Mouse (Mus musculus) layer of hippocampus, adult 9-11 months (tissue): Measurements from ENCODE around the gene Ugt1a6a.
A peak's percentile ranks its signal among the peaks of the same experiment; 100 is the strongest.
"Not testable (repeated sequence)": the region's sequence is repeated elsewhere in the genome, so short reads cannot be mapped to it uniquely, and the experiment has no call there.

Experiments used
- DNase-seq: peaks from one replicate; pipeline ENCODE4 v3.0.0; 2022

The Ugt1a6a gene

DNA sequence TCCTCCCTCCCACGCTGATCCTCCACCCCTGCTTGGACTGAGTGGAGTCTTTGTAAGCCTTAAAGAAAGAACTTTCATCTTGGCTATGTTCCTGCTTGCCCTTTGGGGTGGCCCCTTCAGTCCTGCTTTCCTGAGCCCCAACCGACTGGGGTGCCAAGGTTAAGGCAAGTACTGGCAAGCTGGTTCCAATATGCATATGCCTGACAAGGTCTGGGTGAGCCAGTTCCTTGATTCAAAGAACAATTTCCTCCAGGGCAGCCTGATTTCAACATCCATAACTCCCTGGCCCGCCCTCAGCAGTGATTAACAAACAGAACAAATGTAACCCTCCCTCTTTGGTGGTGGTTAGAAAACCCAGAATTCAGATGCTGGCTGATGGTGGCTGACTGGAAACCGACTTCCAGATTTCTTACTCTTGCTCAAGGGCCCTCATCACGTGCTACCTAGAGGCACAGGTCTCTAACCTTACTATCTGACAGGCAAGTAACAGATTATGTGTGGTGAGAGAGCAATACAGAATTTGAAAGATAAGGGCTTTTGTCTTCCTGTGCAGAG is at the start of gene Ugt1a6a:
TSS of gene Ugt1a6a (plus strand) at position 353 of the 555 bp plus-strand sequence.
- peak; percentile 18 for DNase-seq

DNA sequence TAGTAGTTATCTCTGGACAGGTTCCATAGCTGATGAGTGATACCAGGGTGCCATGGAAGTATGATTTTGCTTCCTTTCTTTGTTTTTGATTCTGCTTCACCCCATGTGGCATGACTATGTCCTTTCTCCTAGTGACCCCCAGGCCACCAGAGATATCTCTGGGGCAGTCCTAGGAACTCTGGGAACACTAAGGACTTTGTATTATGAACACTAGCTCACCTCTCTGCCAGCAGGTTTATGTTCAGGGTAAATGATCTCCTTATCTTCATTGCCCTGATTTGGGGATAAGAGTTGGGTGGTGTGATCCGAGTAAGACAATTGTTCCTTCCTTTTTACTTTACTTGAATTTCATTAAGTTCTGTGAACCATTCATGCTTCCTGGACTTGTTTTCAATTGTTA is 48.5 kb upstream of the Ugt1a6a start:
- DNase-seq: no peak

DNA sequence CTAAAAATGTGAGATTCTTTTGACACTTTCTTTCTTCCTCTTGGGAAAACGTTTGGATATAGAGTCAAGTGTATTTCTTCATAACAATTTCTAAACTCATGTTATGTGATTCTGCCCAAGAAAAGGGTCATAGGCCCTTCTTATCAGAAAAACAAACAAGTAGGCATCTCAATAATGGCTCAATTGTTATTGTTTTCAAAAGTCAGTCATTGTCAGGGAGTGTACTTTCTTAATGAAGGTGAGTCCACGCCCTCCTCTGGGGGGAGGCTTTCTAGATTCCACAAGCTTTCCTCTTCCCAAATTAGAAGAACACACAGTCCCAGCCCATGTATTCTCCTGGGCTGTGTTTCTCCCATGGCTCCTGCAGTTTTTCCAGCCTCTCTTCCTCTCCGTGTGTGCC is 47.1 kb upstream of the Ugt1a6a start, which contains the start of gene Ugt1a8:
TSS of gene Ugt1a8 (plus strand) at position 301 of the 400 bp plus-strand sequence.
- no peak for DNase-seq

DNA sequence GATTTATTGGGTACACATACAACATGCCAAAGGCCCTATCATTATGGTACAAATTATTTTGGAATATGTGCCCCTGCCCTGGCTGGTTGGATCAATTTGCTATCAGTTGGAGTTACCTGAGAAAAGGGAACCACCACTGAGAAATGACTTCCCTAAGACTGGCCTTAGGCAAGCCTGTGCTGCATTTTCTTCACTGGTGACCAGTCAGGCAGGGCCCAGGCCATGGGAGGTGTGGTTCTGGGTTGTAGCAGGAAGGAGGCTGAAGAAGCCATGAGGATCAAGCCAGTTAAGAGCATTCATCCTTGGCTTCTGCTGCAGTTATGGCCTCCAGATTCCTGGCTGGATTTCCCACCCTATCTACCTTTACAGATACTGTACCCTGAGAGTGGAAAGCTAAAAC is 42.3 kb upstream of the Ugt1a6a start:
- no peak for DNase-seq

DNA sequence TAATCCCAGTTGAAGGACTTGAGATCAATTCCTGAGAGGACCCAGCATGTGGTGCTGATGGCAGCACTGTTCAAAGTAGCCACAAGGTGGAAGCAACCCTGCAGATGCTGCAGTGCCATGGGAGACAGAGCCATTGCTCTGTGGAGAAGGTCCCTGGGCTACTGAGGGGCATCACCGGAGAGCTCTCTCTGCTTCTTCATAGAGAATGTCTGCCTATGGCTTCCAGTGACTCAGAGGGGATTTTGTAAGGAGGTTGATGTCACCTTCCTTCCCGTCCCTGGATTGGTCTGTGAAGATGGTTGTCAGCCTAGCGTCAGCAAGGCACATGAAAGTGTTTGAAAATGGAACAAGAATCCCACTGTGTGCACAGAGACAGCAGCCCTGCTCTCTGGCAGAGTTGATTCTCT is 40.3 kb upstream of the Ugt1a6a start:
- DNase-seq: not testable (repeated sequence)

DNA sequence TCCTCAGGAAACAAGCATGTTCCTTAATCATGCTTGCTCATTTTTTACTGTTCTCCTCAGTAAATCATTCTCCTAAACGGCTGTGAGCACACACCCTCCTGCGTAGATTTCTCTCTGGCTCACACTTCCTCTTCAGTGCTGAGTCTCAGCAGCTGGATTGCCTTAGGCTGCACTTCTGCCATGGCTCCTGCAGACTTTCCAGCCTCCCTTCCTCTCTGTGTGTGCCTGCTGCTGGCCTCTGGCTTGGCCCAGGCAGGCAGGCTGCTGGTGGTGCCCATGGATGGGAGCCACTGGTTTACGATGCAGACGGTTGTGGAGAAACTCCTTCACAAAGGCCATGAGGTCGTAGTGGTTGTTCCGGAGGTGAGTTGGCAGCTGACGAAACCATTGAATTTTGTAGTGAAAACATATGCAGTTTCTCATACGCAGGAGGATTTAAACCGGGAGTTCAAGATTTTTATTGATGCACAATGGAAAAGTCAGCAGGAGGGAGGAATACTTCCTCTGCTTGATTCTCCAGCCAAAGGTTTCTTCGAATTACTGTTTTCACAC is 39.6 kb upstream of the Ugt1a6a start, which contains the start of gene Ugt1a7c:
TSS of gene Ugt1a7c (plus strand) at position 122 of the 552 bp plus-strand sequence.
- peak; percentile 16 for DNase-seq

DNA sequence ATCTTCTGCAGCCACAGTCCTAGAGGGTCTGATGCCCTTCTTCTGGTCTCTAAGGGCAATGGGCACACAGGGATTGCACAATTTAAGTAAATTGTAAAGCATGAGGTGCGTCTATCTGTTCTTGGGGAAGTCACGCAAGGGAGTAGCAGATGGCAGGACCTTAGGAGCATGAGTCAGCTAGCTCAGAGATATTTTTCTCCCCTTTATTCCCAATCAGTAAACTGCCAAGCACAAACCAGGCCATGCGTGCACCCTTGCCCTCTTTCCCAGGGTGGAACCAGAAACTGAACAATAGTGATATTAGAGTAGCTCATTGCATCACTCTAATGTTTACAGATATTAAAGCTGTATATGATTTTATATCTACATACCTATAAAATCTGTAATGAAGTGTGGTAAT is 36.1 kb upstream of the Ugt1a6a start:
- not testable (repeated sequence) for DNase-seq

DNA sequence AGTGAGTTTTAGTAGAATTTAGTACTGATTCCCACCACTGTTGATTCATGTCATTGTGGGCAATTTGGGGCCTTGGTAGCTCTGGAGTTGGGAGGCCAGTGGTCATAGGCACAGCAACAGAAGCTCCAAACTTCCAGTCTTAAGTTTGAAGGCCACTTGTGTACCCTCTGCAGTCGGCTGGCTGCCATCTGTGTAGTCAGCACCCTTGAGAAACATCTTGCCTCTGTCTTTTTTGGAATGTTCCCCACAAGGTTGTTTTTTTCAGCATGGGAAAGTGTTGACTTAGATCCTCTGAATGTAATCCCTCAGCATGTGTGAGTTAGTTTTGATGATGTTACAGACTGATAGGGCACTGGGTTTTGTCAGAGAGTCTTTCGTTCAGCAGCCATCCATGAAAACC is 34.9 kb upstream of the Ugt1a6a start:
- not testable (repeated sequence) for DNase-seq

DNA sequence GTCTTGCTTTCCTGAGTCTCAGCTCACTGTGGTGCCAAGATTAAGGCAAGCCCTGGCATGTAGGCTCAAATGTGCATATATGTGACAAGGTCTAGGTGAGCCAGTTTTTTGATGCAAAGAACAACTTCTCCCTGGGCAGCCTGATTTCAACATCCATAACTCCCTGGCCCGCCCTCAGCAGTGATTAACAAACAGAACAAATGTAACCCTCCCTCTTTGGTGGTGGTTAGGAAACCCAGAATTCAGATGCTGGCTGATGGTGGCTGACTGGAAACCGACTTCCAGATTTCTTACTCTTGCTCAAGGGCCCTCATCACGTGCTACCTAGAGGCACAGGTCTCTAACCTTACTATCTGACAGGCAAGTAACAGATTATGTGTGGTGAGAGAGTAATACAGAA is 31.6 kb upstream of the Ugt1a6a start, which contains the start of gene Ugt1a6b:
TSS of gene Ugt1a6b (plus strand) at position 234 of the 400 bp plus-strand sequence.
- DNase-seq: not testable (repeated sequence)

DNA sequence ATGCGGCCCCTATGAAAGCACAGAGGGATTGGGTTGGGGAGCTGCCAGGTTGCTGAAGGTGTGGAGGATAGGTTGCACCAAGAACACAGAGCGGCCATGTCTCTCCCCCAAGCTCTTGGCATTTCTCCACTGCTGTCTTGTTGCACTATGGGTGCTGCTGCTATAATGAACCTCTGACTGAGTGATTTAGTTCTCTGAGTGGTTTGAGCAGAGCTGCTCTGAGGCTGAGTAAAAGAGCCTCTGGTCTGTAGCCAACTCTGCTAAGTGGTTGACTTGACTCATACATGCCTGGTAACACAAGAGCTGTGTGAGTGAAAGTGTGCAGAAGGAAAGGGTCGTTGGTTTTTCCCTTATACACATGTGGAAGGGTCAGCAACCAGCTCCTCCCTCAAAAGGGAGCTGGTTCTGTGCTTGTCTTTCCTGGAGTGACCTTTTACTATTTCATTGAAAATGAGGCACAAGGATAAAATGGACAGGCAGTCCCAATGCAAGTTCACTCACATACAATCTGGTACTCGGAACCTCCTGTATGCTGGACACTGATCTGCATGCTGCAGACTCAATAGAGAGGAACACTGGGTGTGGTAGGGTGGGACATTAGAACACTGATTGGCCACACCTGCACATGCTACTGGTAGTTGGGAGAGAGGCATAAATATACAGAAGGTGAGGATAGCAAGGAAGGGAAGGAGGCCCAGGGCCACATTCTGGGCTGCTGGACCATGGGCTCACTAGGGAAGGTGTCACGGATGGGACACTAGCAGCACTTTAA is 30.7 kb upstream of the Ugt1a6a start:
- not testable (repeated sequence) for DNase-seq

DNA sequence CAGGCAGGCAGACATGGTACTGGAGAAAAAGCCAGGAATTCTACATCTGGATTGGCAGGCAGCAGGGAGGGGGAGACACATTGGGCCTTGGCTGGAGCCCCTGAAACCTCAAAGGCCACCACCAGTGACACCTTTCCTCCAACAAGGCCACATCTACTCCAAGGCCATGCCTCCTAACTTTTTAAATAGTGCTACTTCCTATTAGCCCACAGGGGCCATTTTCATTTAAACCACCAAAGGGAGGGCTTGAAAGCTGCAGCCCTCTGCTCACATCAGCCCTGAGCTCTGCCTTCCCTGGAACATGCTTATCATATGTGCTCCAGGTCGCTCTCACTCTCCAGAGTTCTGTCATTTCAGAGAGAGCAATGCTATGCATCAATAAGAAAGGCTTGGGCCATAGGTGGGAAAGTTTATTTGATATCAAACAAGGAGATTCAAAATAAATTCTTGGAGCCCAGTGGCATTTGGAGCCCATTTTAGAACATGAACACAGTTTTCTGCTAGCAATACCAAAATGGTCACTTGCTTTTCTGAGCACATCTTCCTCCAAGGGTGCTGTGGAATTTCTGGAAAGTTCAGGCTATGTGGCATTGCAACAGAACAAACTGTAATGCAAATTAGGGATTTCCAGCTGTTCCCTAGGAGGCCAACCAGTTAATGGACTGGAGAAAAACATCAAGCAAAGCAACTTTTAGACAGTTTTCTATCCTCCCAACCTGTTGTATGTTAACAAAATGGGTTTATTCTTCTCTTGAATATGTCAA is 29.8 kb upstream of the Ugt1a6a start:
- no peak for DNase-seq

DNA sequence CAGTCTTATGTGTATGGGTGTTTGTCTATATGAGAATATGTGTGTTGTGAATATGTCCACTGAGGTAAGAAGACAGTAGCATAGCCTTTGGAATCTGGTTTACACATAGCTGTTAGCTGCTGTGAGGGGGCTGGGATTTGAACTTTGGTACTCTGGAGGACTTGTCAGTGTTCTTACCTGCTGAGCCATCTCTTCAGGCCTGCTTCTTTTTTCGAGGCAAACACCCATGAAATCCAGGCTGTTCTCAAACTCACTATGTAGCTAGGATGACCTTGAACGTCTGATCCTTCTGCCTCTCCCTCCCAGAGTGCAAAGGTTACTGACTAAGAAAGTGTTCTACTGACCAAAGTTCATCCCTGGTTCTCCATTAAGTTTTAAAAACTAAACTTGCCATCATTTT is 29.0 kb upstream of the Ugt1a6a start:
- DNase-seq: no peak

DNA sequence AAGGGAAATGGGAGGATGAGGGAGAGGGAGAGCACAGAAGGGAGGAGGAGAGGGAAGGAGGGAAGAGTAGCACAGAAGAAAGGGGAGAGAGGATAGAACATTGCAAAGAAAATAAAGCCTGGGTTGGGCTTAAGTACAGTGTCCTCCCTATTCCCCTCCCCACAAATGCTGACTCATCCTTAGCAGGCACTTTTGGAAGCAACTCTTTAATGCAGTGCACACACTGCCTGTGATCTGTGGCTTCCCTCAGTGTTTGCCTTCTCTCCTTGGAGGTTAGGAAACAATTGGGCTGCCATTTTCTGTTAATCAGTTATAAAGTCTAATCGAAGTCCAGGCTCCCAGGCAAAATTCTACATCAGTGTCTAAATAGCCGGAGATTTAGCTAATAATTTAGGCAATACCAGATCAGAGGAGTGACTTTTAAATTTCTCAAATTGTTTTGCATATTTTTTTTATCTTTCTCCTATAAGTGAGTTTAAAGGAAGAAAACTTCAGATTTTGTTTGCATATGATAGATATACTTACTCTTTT is 25.5 kb upstream of the Ugt1a6a start:
- not testable (repeated sequence) for DNase-seq

DNA sequence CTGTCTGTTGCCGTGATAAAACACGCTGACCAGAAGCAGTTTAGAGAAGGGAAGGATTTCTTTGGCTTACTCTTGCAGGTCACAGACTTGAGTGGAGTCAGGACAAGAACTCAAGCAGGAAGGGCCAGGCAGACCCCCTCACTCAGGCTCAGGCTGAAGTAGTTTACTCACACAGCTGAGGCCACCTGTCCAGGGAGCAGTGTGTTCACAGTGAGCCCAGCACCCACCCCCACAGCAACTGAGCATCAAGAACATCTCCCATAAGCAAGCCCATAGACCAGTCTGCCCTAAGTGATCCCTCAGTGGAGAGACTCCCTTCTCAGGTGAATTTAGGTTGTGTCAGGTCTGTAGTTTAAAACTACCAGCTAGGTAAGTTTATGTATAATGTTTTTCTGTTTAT is 25.0 kb upstream of the Ugt1a6a start:
- not testable (repeated sequence) for DNase-seq

DNA sequence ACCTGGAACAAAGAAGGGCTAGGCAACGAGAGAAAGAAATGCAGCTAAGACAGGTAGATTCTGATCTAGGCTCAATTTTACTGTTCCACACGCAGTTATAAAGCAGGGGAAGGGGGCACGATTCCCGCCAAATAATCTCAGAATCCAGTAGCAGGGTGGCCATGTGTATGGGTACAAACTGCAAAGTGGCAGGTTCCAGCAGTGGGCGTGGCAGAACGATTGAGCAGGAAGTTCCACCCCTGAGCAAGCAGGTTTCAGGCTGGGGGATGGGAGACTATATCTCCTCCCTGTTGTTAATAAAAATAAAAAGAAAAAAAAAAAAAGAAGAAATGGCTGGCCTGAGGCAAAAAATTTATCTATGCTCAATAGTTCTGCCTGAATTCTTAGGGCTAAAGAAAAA is 21.8 kb upstream of the Ugt1a6a start:
- not testable (repeated sequence) for DNase-seq

DNA sequence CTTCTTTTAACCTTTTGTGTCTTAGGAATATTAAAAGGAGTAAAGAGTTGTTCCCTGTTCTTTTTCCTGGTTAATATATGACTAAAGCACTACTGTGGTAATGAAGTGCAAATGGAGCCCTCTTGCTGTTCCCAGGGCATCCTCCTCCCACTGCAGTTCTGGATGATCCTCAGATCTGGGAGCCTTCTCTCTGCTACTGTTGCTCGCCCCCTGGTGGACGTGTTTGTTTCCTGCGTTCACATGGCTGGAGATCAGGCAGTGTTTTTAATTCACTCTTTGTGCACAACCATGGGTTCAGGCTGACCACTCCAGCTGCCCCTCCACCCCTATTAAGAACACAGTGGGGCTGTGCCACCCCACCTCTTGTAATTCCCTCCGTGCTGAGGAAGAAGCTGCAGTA is 14.1 kb upstream of the Ugt1a6a start:
- not testable (repeated sequence) for DNase-seq

DNA sequence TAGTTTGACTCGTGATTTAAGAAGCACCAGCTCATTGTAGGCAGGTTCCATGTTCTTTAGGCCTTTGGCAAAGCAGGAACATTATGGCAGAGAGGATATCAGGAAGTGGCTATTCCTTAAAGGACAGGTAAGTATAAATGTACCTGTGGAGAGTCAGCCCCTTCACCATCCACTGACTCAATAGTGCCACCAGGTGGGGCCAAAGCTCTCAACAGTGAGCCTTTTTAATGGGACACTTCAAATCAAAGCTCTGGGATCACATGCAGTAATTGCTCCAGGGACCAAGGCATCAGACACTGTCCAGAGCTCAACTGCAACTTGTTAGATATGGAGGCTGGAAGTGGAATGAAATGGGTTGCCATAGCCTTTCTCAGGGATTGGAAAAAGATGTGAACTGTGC is 13.1 kb upstream of the Ugt1a6a start:
- DNase-seq: not testable (repeated sequence)

DNA sequence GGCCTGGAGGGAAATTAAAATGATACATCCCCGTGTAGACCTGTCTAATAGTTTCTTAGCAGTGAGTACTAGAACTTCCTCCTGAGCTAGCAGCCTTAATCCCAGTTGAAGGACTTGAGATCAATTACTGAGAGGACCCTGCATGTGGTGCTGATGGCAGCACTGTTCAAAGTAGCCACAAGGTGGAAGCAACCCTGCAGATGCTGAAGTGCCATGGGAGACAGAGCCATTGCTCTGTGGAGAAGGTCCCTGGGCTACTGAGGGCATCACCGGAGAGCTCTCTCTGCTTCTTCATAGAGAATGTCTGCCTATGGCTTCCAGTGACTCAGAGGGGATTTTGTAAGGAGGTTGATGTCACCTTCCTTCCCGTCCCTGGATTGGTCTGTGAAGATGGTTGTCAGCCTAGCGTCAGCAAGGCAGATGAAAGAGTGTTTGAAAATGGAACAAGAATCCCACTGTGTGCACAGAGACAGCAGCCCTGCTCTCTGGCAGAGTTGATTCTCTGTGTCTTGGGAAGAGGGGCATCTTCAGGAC is 8.7 kb upstream of the Ugt1a6a start:
- not testable (repeated sequence) for DNase-seq

DNA sequence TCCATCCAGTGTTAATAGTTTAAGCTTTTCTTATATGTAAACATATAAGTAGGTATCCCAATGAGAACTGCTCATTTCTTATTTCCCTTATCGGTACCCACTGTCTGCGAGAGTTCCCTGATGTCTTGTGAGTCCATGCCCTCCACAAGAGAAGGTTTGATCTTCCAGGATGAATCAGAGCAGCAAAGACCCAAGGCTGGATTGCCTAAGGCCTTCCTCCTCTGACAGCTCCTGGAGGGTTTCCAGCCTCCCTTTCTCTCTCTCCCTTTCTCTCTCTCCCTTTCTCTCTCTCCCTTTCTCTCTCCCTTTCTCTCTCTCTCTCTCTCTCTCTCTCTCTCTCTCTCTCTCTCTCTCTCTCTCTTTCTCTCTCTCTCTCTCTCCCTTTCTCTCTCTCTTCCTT is 5.5 kb upstream of the Ugt1a6a start:
- DNase-seq: not testable (repeated sequence)

DNA sequence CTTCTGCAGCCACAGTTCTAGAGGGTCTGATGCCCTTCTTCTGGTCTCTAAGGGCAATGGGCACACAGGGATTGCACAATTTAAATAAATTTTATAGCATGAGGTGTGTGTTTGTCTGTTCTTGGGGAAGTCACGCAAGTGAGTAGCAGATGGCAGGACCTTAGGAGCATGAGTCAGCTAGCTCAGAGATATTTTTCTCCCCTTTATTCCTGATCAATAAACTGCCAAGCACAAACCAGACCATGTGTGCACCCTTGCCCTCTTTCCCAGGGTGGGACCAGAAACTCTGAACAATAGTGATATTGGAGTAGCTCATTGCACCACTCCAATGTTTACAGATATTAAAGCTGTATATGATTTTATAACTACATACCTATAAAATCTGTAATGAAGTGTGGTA is 4.4 kb upstream of the Ugt1a6a start:
- DNase-seq: not testable (repeated sequence)

DNA sequence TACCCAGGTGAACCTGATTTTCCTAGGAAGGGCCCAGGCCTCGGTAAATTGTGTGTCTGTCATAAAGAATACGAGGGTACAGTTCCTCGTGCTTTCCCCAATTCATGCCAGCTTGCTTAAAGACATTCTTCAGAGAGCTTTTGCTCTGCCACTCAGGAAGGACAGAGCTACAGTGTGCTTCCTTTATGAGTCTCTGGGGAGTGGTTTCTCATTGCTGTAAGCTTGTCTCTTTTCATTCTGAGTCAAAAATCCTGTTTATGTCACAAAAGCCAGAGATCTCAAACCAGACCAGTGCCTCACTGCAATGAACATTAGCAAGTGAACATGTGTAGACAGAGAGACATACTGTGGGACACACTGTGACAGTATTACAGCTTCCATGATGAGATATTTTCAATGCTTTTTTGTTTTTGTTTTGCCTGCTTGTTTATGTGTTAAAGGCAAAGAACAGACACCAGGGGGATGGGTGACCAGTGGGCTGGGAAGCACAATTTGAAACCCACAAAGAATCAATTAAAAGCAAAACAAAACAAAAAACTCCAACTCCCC is 627 bp upstream of the Ugt1a6a start:
- DNase-seq: no peak

DNA sequence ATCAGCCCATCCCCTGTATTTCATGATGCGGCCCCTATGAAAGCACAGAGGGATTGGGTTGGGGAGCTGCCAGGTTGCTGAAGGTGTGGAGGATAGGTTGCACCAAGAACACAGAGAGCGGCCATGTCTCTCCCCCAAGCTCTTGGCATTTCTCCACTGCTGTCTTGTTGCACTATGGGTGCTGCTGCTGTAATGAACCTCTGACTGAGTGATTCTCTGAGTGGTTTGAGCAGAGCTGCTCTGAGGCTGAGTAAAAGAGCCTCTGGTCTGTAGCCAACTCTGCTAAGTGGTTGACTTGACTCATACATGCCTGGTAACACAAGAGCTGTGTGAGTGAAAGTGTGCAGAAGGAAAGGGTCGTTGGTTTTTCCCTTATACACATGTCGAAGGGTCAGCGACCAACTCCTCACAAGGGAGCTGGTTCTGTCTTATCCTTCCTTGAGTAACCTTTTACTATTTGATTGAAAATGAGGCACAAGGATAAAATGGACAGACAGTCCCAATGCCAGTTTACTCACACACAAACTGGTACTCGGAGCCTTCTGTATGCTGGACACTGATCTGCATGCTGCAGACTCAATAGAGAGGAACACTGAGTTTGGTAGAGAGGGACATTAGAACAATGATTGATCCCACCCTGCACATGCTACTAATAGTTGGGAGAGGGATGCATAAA is 758 bp downstream of the Ugt1a6a start:
- not testable (repeated sequence) for DNase-seq
